In genomic region chr7:118113541-118114297, GRCm38 (mm10) we compare ENCODE assay signal across 10 mouse cellular contexts. TPM values are rescaled to one million over a fixed set of nuclear protein-coding genes. Genes with fewer than 3 reads are reported as not detected.
A peak's percentile ranks its signal among the peaks of the same experiment; 100 is the strongest.
DNase-seq lines count a peak whose midpoint lies in the region; ATAC-seq lines count a peak whose summit lies in the region.
"Had no signal": no experiment of that assay in that cellular context is flagged by ENCODE, and none has a peak within 500 bp of the region (broad histone marks: within the 10 kb centered on the region; RNA-seq: fewer than 3 reads in every experiment).

No protein-coding gene starts in this region.

- H3K4me3 ChIP-seq in heart, embryonic 16.5 days (ENCODE audit: low read length), result peak overlapping the region; percentile 89
- peak overlapping the region; percentile 99 for H3K4me3 ChIP-seq in embryonic facial prominence, embryonic 10.5 days
- H3K4me3 ChIP-seq in midbrain, embryonic 16.5 days (ENCODE audit: low read depth, low read length), result peak overlapping the region; percentile 87; the same call in 1 of the 2 replicates

- peaks cover 42% of the 10 kb centered on the region for H3K4me1 ChIP-seq in heart, embryonic 16.5 days (ENCODE audit: control insufficient read depth, insufficient read depth, low read length)
- H3K4me1 ChIP-seq in embryonic facial prominence, embryonic 10.5 days, result peaks cover 52% of the 10 kb centered on the region
- H3K4me1 ChIP-seq in midbrain, embryonic 16.5 days (ENCODE audit: control insufficient read depth, insufficient read depth, low read length), result peaks cover 47% of the 10 kb centered on the region

- H3K27me3 ChIP-seq in heart, embryonic 16.5 days (ENCODE audit: control insufficient read depth, insufficient read depth, low read length), result no peaks in the 10 kb centered on the region
- no peaks in the 10 kb centered on the region for H3K27me3 ChIP-seq in embryonic facial prominence, embryonic 10.5 days (replicated peaks; ENCODE audit: low read depth, poor library complexity, severe bottlenecking)
- no peaks in the 10 kb centered on the region for H3K27me3 ChIP-seq in midbrain, embryonic 16.5 days (ENCODE audit: control insufficient read depth, insufficient read depth, low read depth, low read length)
- H3K27me3 ChIP-seq: Patski had no signal

- WGBS in heart, embryonic 16.5 days, result 51% methylated on average over 5 of the region's 5 CpGs
- 69% methylated on average over 5 of the region's 5 CpGs for WGBS in embryonic facial prominence, embryonic 10.5 days
- WGBS in midbrain, embryonic 16.5 days, result 78% methylated on average over 5 of the region's 5 CpGs

- intact Hi-C loops in heart, postnatal 36 days (cut with DNase I), result loop anchor here (10.0 kb wide), 3 partner anchors 421 to 1779 kb away; partner anchors contain the start of genes Coq7, Gde1 and Rps13

- H3K9me3 ChIP-seq in heart, embryonic 16.5 days (replicated peaks; ENCODE audit: control insufficient read depth, low read length), result no peaks in the 10 kb centered on the region
- no peaks in the 10 kb centered on the region for H3K9me3 ChIP-seq in embryonic facial prominence, embryonic 10.5 days
- H3K9me3 ChIP-seq in midbrain, embryonic 16.5 days (replicated peaks; ENCODE audit: control insufficient read depth, low read length, poor library complexity, severe bottlenecking), result no peaks in the 10 kb centered on the region

- ATAC-seq in heart, embryonic 16.5 days (replicated peaks; ENCODE audit: extremely low read depth, insufficient read depth, low FRiP score), result no peak
- peak; percentile 22 for ATAC-seq in inflammation-experienced regulatory T-cells, adult 6 months
- ATAC-seq in midbrain, embryonic 16.5 days, result no peak
- ATAC-seq: Patski had no signal

- DNase-seq in heart, postnatal 36 days, result no peak
- DNase-seq in embryonic facial prominence, embryonic 10.5 days (ENCODE audit: low spot score), result no peak
- no peak for DNase-seq in adipocyte (ENCODE audit: low spot score)
- DNase-seq in gastrocnemius, postnatal 25 days, result no peak
- no peak for DNase-seq in layer of hippocampus, adult 11-12 months (ENCODE audit: low spot score)
- DNase-seq: cerebellum, postnatal 14 days had no signal

- peak overlapping the region; percentile 91 for H3K4me2 ChIP-seq in heart, embryonic 16.5 days (ENCODE audit: low read depth, low read length)
- H3K4me2 ChIP-seq in midbrain, embryonic 16.5 days (ENCODE audit: low read length), result peak overlapping the region; percentile 94

- no peak overlapping the region for H3K27ac ChIP-seq in heart, embryonic 16.5 days (ENCODE audit: low read length)
- no peak overlapping the region for H3K27ac ChIP-seq in embryonic facial prominence, embryonic 10.5 days (replicated peaks)
- no peak overlapping the region for H3K27ac ChIP-seq in midbrain, embryonic 16.5 days (ENCODE audit: low read length)

- 0 out of 2 replicates have a peak overlapping the region, but pooled peaks have one; percentile 21 for H3K9ac ChIP-seq in heart, embryonic 16.5 days (ENCODE audit: low read length)
- no peak overlapping the region; the same call in 1 of the 2 replicates for H3K9ac ChIP-seq in midbrain, embryonic 16.5 days (ENCODE audit: low read depth, low read length)

- H3K36me3 ChIP-seq in heart, embryonic 16.5 days (ENCODE audit: control insufficient read depth, insufficient read depth), result peaks cover 49% of the 10 kb centered on the region
- H3K36me3 ChIP-seq in embryonic facial prominence, embryonic 10.5 days (replicated peaks), result peaks cover 76% of the 10 kb centered on the region
- H3K36me3 ChIP-seq in midbrain, embryonic 16.5 days (ENCODE audit: control insufficient read depth, insufficient read depth, low read length), result peaks cover 18% of the 10 kb centered on the region

RNA-seq across cellular contexts. Expression of gene Rps15a, which starts 2.3 kb away (rescaled TPM):
- 365 and 393 TPM in 2 replicates for polyA plus RNA-seq in heart, embryonic 16.5 days (2015; fragmentation: Nextera tagmentation; extraction: Ambion mirVana)
- 100 to 1,000 TPM; 519 to 578 TPM for total RNA-seq in heart, postnatal 36 days (2021)
- polyA plus RNA-seq in embryonic facial prominence, embryonic 10.5 days (2016; fragmentation: Nextera tagmentation; extraction: Ambion mirVana), result 678 and 708 TPM in 2 replicates
- polyA plus RNA-seq in inflammation-experienced regulatory T-cells, adult 6 months (2017; shearing (Covaris generic)), result 1,000 to 10,000 TPM; 1,617 to 2,517 (median 1,732) TPM
- polyA plus RNA-seq in midbrain, embryonic 16.5 days (2015; fragmentation: Nextera tagmentation; extraction: Ambion mirVana), result 325 and 344 TPM in 2 replicates
- 100 to 1,000 TPM; 401 to 432 TPM for total RNA-seq in gastrocnemius, postnatal 25 days (2021)

RNA-seq across cellular contexts. Expression of gene Arl6ip1, which starts 15.7 kb away (rescaled TPM):
- polyA plus RNA-seq in heart, embryonic 16.5 days (2015; fragmentation: Nextera tagmentation; extraction: Ambion mirVana), result 270 and 274 TPM in 2 replicates
- total RNA-seq in heart, postnatal 36 days (2021), result 10 to 100 TPM; 25.2 to 32.7 TPM
- polyA plus RNA-seq in embryonic facial prominence, embryonic 10.5 days (2016; fragmentation: Nextera tagmentation; extraction: Ambion mirVana), result 439 and 453 TPM in 2 replicates
- polyA plus RNA-seq in inflammation-experienced regulatory T-cells, adult 6 months (2017; shearing (Covaris generic)), result 100 to 1,000 TPM; 345 to 818 (median 446) TPM
- polyA plus RNA-seq in midbrain, embryonic 16.5 days (2015; fragmentation: Nextera tagmentation; extraction: Ambion mirVana), result 556 and 565 TPM in 2 replicates
- total RNA-seq in gastrocnemius, postnatal 25 days (2021), result 10 to 100 TPM in 1 of 2 experiments, 1 to 10 TPM in 1; 7.8 to 12.2 TPM
